Mouse (Mus musculus): ENCODE measurements around the gene Krt80. TPM values are rescaled to one million over a fixed set of nuclear protein-coding genes. Genes with fewer than 3 reads are reported as not detected.

Krt80 gene
- polyA plus RNA-seq, 1 experiment from 2014 or later = 7.5 TPM

DNA sequence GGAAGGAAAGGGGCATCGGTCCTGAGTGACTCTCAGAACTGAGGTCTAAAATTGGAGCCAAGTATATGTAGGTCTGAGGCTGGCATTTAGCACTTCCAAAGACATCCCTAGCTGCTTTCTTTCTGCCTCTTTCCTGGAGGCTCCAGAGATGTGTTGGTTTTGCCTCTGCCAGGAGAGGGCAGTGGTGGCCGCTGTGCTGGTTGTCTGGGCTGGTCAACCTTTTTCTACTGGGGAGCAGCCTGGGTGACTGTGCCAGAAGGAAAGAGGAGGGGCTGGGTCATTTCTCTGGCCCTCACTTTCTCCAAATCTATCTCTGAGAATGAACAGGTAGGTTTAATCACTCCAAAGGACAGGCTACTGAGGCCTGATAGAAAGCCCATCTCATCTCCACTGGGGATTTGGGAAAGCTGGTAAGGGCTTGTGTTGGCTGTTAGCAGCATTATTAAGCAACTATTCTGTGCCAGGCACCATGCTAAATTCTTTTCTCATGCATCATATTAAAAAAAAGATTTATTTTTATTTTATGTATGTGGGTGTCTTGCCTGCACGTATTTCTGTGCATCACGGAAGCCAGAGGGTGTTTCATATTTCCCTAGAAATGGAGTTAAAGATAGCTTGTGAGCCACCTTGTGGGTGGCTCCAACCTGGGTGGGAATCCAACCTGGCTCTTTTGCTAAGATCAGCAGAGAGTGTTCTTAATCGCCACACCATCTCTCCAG lies 28.0 kb downstream of the Krt80 start:
- Histone ChIP-seq H3K36me3 (no peaks in the 10 kb centered on the region), H3K4me1 (replicated peaks) (peaks cover 3% of the 10 kb centered on the region; the same call in 1 of the 2 replicates), H3K9ac (no peak overlapping the region), H3K4me3 (no peak overlapping the region), H3K4me2 (no peak overlapping the region), H3K9me3 (replicated peaks) (no peaks in the 10 kb centered on the region), H3K27ac (ENCODE audit: poor library complexity, severe bottlenecking) (no peak overlapping the region), H3K27me3 (replicated peaks) (no peaks in the 10 kb centered on the region; the same call in 1 of the 2 replicates)
- no peak for ATAC-seq (ENCODE audit: insufficient number of reproducible peaks, low FRiP score)
- 60% methylated on average over 5 of the region's 5 CpGs for WGBS

DNA sequence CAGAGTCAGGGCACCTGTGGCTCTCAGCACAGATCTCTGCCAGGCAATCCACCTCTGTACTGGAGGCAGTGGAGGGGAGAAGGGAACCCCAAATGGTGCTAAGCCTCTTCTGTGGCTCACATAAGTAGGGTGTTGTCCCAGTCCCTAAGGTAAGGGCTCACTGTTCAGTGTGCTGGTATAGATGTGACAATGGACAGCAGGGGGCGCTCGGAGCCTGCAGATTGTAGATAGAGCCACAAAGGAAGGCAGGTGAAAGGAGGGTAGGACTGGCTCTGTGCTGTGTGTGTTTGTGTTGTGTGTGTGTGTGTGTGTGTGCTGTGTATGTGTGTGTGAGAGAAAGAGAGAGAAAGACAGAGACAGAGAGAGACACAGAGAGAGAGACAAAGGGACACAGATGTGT lies 30.4 kb downstream of the Krt80 start:
- Histone ChIP-seq H3K4me2 (no peak overlapping the region), H3K36me3 (no peaks in the 10 kb centered on the region), H3K4me3 (no peak overlapping the region), H3K9ac (no peak overlapping the region), H3K4me1 (replicated peaks) (peaks cover 11% of the 10 kb centered on the region), H3K27ac (ENCODE audit: poor library complexity, severe bottlenecking) (no peak overlapping the region), H3K9me3 (replicated peaks) (no peaks in the 10 kb centered on the region), H3K27me3 (replicated peaks) (peaks cover 5% of the 10 kb centered on the region; the same call in 1 of the 2 replicates)
- 0% methylated on average over 2 of the region's 2 CpGs for WGBS
- ATAC-seq (ENCODE audit: insufficient number of reproducible peaks, low FRiP score) = 0 out of 2 replicates have a peak, but pooled peaks have one; percentile 47

DNA sequence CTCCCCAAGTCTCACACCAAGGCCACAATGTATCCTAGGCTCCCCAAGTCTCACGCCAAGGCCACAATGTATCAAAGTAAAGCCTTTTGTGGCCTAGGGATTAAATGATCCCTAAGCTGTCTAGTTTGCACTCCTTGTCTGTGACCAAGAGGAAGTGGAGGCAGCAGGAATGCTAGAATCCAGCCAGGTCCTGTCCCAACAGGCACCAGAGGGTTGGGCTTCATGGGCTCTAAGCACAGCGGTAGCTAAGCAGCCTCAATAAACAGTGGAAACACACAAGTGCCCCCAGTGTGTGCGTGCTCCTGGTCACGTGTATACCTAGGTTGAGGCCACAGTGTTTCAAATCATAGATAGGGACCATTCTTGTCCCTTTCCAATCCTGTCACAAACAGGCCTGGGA lies 31.6 kb downstream of the Krt80 start:
- WGBS = 68% methylated on average over 4 of the region's 4 CpGs
- H3K9ac ChIP-seq = no peak overlapping the region

DNA sequence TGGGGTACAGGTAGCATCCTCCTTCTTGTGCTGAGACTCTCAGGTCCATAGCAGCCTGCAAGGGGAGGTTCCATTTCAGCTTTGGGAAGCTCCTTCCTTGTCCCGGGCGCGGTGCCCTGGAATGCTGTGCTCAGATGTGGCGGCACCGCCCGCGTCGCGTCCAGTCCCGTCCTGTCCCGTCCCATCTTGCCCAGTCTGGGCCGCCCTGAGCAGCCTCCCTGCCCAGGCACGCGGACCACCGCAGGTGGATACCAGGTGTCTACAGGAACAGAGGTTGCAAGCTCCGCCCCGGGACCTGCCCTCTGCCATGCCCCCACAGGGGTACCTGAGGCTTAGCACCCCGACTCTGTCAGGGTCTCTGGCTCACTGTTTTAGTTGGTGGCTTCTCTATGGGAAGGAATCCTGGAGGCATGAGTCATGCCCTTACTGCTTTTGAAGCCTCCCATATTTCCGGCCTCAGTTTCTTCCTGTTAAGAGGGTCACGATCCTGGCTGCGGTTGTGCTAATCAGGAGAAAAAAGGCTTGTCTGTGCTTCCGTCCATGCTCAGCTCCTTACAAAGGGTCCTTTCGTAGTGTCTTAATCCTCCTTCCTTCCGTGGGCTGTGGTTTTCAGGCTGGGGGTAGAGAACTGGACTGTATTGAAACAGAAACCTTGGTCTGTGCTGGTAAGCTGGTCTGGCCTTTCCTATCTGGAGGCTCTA lies 33.3 kb downstream of the Krt80 start:
- Histone ChIP-seq H3K27ac (ENCODE audit: poor library complexity, severe bottlenecking) (peak overlapping the region; percentile 39; the same call in 1 of the 2 replicates), H3K4me3 (no peak overlapping the region), H3K36me3 (no peaks in the 10 kb centered on the region), H3K9me3 (replicated peaks) (no peaks in the 10 kb centered on the region), H3K9ac (no peak overlapping the region), H3K27me3 (replicated peaks) (0 out of 2 replicates have a peak, but pooled peaks cover 5% of the 10 kb centered on the region), H3K4me2 (peak overlapping the region; percentile 18; the same call in 1 of the 2 replicates), H3K4me1 (replicated peaks) (peaks cover 11% of the 10 kb centered on the region)
- ATAC-seq (ENCODE audit: insufficient number of reproducible peaks, low FRiP score) = 0 out of 2 replicates have a peak, but pooled peaks have one; percentile 31
- 38% methylated on average over 24 of the region's 24 CpGs for WGBS

More for the DNA sequence above, 31.6 kb downstream of the Krt80 start:
- H3K27me3 ChIP-seq (replicated peaks) = peaks cover 5% of the 10 kb centered on the region; the same call in 1 of the 2 replicates
- no peaks in the 10 kb centered on the region for H3K36me3 ChIP-seq
- peaks cover 11% of the 10 kb centered on the region for H3K4me1 ChIP-seq (replicated peaks)
- no peak overlapping the region for H3K4me2 ChIP-seq
- no peak for ATAC-seq (ENCODE audit: insufficient number of reproducible peaks, low FRiP score)
- H3K9me3 ChIP-seq (replicated peaks) = no peaks in the 10 kb centered on the region
- H3K27ac ChIP-seq (ENCODE audit: poor library complexity, severe bottlenecking) = no peak overlapping the region
- no peak overlapping the region for H3K4me3 ChIP-seq

DNA sequence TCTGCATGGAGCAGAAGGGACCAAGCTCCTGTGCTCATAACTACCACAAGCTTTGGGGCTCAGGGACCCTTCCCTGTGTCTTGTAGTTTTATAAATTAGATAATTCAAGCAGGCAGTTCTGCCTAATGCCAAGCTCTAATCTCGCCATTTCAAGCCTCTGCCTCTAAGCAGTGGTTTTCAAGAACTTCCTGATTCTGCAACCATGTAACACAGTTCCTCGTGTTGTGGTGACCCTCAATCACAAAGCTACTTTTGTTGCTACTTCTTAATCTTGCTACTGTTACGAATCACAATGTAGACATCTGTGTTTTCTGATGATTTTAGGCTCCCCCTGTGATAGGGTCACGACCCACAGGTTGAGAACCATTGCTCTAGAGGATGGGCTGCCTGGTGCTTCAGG lies 36.3 kb downstream of the Krt80 start:
- WGBS = 57% methylated on average over 4 of the region's 4 CpGs

DNA sequence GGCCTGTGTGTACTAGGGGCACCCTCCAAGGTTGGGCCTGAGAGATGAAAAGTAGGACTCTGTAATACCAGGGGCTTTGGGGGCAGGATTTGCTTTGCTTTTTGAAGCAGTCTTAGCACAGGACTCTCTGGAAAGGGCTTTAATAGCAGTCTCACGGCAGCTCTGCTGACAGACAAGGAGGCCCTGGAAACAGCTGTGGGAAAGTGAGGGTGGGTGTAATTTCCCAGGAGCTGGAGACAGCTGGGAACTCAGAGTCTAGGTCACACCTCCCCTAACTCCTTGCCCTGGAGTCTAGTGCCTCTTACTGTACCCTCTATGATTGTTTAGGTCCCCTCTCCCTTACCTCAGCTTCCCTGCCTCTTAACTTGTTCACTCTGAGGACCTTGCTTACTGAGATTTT lies 36.8 kb downstream of the Krt80 start:
- ATAC-seq (ENCODE audit: insufficient number of reproducible peaks, low FRiP score) = no peak
- no peak overlapping the region for H3K27ac ChIP-seq (ENCODE audit: poor library complexity, severe bottlenecking)
- H3K9ac ChIP-seq = no peak overlapping the region

More for the DNA sequence above, 36.3 kb downstream of the Krt80 start:
- Histone ChIP-seq H3K27ac (ENCODE audit: poor library complexity, severe bottlenecking) (no peak overlapping the region), H3K4me1 (replicated peaks) (peaks cover 24% of the 10 kb centered on the region), H3K9me3 (replicated peaks) (no peaks in the 10 kb centered on the region), H3K9ac (no peak overlapping the region), H3K4me2 (no peak overlapping the region), H3K4me3 (no peak overlapping the region), H3K27me3 (replicated peaks) (0 out of 2 replicates have a peak, but pooled peaks cover 5% of the 10 kb centered on the region), H3K36me3 (no peaks in the 10 kb centered on the region)
- no peak for ATAC-seq (ENCODE audit: insufficient number of reproducible peaks, low FRiP score)

DNA sequence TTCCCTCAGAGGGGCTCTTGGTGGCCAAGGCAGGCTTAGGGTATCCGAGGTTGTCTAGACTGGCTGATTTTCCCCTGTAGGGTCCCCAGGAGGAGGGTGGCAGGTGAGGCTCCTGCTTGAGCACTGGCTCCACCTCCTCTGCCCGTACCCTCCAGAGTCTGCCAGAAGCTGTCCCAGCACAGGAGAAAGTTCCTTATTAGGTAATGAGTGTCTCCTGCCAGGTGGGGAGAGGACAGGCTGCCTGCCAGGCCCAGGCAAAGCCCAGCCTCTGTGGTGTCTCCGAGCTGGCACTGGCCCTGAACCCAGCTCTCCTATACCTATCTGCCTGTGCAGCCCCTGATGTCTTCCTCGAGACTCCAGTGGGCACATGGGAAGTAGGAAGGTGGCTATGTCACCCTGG lies 37.6 kb downstream of the Krt80 start:
- Histone ChIP-seq H3K4me3 (no peak overlapping the region), H3K36me3 (no peaks in the 10 kb centered on the region), H3K4me1 (replicated peaks) (peaks cover 24% of the 10 kb centered on the region), H3K9me3 (replicated peaks) (no peaks in the 10 kb centered on the region), H3K9ac (no peak overlapping the region), H3K27ac (ENCODE audit: poor library complexity, severe bottlenecking) (no peak overlapping the region), H3K4me2 (no peak overlapping the region), H3K27me3 (replicated peaks) (0 out of 2 replicates have a peak, but pooled peaks cover 5% of the 10 kb centered on the region)
- WGBS = 68% methylated on average over 4 of the region's 4 CpGs
- ATAC-seq (ENCODE audit: insufficient number of reproducible peaks, low FRiP score) = no peak

More for the DNA sequence above, 36.8 kb downstream of the Krt80 start:
- peaks cover 24% of the 10 kb centered on the region for H3K4me1 ChIP-seq (replicated peaks)
- H3K9me3 ChIP-seq (replicated peaks) = no peaks in the 10 kb centered on the region
- WGBS = 16% methylated on average over 1 of the region's 1 CpGs
- no peak overlapping the region for H3K4me2 ChIP-seq
- no peak overlapping the region for H3K4me3 ChIP-seq
- 0 out of 2 replicates have a peak, but pooled peaks cover 5% of the 10 kb centered on the region for H3K27me3 ChIP-seq (replicated peaks)
- no peaks in the 10 kb centered on the region for H3K36me3 ChIP-seq

DNA sequence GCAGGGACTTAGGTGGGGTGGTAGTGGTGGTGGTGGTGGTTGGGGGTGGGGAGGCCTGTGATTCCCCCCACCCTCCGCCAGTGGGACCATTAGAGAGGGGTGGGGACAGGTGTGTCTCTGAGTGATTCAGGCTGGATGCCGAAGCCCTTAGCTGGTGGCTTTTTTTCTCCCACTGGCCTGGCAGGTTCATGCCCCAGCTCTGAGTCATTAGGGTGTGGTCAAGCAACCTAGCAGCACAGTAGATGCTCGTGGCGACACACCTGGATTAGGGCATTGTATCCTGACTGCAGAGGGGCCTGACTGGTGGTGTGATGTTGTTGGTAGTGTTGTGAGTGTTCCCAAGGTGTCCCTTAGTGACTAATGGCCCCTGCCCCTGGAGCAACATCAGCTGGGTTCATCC lies 38.9 kb downstream of the Krt80 start:
- 68% methylated on average over 4 of the region's 4 CpGs for WGBS
- no peak for ATAC-seq (ENCODE audit: insufficient number of reproducible peaks, low FRiP score)
- Histone ChIP-seq H3K9me3 (replicated peaks) (no peaks in the 10 kb centered on the region), H3K4me3 (no peak overlapping the region), H3K36me3 (no peaks in the 10 kb centered on the region), H3K4me2 (no peak overlapping the region), H3K27me3 (replicated peaks) (no peaks in the 10 kb centered on the region), H3K4me1 (replicated peaks) (peaks cover 13% of the 10 kb centered on the region), H3K27ac (ENCODE audit: poor library complexity, severe bottlenecking) (no peak overlapping the region), H3K9ac (no peak overlapping the region)

DNA sequence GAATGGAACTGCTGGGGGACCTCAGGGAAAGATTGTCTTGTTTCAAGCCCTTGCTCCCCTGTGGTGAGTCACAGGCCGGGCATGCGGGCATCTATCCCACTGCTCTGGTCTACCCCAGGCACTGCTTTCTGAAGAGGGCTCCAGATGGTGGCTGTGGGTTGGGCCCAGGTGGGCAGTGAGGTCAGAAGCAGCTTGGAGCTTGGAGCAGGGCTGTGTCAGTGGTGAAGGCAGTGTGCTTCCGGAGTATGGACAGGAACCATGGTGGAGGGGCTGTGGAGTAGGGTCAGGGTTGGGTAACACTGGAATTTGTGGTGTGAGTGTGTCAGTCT lies 40.4 kb downstream of the Krt80 start:
- Histone ChIP-seq H3K4me2 (no peak overlapping the region), H3K4me1 (replicated peaks) (peaks cover 13% of the 10 kb centered on the region), H3K27me3 (replicated peaks) (no peaks in the 10 kb centered on the region), H3K4me3 (no peak overlapping the region), H3K9me3 (replicated peaks) (no peaks in the 10 kb centered on the region), H3K9ac (no peak overlapping the region), H3K36me3 (no peaks in the 10 kb centered on the region), H3K27ac (ENCODE audit: poor library complexity, severe bottlenecking) (no peak overlapping the region)
- WGBS = 51% methylated on average over 3 of the region's 3 CpGs
- ATAC-seq (ENCODE audit: insufficient number of reproducible peaks, low FRiP score) = no peak

DNA sequence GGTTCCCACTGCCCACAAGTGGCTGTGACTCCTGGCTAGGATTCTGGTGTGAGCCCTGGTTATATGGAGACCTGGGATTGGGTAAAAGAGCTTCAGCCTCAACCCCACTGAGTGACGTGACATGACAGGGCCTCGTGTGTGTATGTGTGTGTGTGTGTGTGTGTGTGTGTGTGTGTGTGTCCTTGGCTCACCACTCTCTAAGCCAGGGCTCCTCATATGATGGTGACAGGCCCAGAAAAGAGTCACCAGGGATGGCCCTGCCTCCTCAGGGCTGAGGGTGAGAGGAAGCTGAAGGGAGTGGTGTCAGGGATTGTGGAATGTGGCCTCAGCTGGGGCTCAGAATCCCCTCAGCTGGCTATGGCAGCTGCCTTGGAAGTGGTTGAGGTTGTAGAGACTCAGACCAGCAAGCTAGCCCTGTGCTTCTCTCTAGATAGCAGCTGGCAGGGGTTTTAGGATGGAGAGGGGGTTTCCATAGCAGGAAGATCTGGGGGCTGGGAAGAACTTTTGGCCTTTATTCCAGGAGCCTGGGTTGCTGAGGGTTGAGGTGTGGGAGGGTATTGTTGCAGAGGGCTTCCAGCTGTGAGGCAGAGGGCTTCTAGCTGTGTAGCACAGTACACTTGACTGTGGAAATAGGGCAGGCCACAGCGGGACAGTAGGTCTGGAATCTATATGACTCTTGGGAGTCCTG lies 40.9 kb downstream of the Krt80 start:
- no peak overlapping the region for H3K4me3 ChIP-seq
- ATAC-seq (ENCODE audit: insufficient number of reproducible peaks, low FRiP score) = no peak
- H3K27ac ChIP-seq (ENCODE audit: poor library complexity, severe bottlenecking) = no peak overlapping the region
- no peaks in the 10 kb centered on the region for H3K27me3 ChIP-seq (replicated peaks)
- H3K4me1 ChIP-seq (replicated peaks) = peaks cover 13% of the 10 kb centered on the region
- no peaks in the 10 kb centered on the region for H3K36me3 ChIP-seq
- H3K9me3 ChIP-seq (replicated peaks) = no peaks in the 10 kb centered on the region
- WGBS = 58% methylated on average over 3 of the region's 3 CpGs
- no peak overlapping the region for H3K4me2 ChIP-seq
- no peak overlapping the region for H3K9ac ChIP-seq

DNA sequence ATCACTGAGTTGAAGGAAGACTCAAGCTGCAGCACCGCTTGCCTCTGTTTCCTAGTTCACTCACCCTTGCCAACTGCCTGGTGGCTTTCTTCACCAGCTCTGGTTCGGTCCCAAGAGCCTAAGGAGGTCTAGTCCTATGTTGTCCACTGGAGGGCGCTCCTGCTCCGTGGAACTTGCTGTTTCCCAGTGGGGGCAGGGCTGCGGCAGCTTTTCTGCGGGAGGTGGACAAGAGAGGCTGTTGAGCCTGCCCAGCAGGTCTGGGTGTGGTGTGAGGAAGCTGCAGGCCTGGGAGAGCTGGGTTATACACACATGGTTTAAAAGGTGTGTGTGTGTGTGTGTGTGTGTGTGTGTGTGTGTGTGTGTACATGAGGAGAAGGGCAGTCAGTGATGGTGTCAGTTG lies 42.7 kb downstream of the Krt80 start:
- Histone ChIP-seq H3K4me2 (no peak overlapping the region), H3K9me3 (replicated peaks) (no peaks in the 10 kb centered on the region), H3K27ac (ENCODE audit: poor library complexity, severe bottlenecking) (no peak overlapping the region), H3K9ac (no peak overlapping the region), H3K27me3 (replicated peaks) (no peaks in the 10 kb centered on the region), H3K36me3 (no peaks in the 10 kb centered on the region), H3K4me3 (no peak overlapping the region), H3K4me1 (replicated peaks) (peaks cover 13% of the 10 kb centered on the region)
- 6% methylated on average over 6 of the region's 6 CpGs for WGBS
- ATAC-seq (ENCODE audit: insufficient number of reproducible peaks, low FRiP score) = no peak
